Mouse (Mus musculus): ENCODE data around the gene Arhgef5.
"Not testable (repeated sequence)": the region's sequence is repeated elsewhere in the genome, so short reads cannot be mapped to it uniquely, and the experiment has no call there.

Gene Arhgef5

DNA sequence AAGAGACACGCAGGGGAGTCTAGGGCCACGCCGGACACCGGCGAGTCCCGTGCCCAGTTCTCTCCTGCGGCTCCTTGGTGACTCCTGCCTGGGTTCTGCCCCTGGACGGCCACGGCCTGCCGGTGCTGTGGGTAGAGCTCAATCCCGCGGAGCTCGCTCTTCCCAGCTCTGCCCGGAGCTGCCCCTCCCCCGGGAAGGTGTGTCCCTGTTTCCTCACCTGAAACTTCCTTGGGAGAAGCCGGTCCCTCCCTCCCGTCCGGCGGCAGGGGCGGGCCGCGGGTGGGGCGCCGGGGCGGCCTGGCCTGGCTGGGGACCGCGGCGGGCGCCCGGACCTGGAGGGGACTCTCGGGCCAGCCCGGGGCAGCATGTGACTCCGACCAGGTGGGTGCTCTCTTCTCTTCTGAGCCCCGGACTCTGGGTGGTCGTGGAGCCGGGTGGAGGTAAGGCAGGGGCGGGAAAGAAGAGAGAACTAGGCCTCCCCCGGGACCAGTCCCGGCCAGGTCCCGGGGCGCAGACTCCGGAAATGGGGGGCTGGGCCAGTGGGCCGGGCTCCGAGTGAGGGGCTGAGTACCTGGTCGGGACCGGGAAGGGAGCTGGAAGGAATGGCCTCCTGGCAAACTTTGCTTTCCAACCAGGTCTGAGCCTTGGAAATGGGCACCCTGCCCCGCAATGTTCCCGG lies at the start of gene Arhgef5:
Gene Arhgef5, plus strand, starts transcription at position 220 of the 679 bp plus-strand sequence.
- peak; percentile 28 for DNase-seq (ENCODE audit: low spot score)

DNA sequence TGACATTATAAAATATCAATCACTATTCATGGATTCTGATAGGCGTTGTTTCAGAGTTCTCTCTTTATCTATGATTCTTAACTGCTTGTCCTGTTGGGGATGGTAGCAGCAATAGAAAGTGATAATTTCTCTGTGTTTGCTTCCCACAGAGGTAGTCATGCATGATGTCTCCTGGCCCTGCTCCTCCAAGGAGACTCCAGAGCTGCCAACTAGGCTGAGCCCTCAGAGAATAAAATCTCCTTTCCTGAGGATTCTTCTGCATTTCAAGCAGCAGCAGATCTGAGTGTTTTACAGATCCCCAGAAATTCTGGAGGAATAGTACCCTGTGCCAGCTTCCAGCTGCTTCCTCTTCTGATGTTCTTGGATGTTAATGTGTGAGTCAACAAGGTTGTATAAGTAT lies 34.1 kb upstream of the Arhgef5 start, which contains the start of gene Olfr47:
Gene Olfr47, plus strand, starts transcription at position 275 of the 400 bp plus-strand sequence.
- DNase-seq (ENCODE audit: low spot score) = not testable (repeated sequence)

DNA sequence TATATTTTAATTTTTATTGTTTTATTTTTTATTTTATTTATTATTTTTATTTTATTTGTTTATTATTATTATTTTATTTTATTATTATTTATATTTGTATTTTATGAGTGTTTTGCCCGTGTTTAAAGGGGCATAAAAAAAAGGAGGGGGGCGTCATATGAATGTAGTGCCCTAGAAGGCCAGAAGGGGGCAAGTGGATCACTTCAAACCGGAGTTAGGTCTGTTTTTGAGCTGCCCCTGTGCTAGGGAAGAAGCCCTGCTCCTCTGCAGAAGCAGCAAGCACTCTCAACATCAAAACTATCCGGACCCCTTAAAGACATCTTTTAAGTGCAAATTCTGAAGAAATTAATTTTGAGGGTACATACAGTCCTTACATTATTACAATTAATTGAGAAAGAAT lies 23.3 kb upstream of the Arhgef5 start:
- peak; percentile 57 for DNase-seq (ENCODE audit: low spot score)

GRCm38 (mm10) chr6:43247396-43247795 lies 18.0 kb upstream of the Arhgef5 start:
- DNase-seq (ENCODE audit: low spot score) = no peak

- no peak for DNase-seq (ENCODE audit: low spot score)
Measured at GRCm38 (mm10) chr6:43252994-43253393, 12.4 kb upstream of the Arhgef5 start.

DNA sequence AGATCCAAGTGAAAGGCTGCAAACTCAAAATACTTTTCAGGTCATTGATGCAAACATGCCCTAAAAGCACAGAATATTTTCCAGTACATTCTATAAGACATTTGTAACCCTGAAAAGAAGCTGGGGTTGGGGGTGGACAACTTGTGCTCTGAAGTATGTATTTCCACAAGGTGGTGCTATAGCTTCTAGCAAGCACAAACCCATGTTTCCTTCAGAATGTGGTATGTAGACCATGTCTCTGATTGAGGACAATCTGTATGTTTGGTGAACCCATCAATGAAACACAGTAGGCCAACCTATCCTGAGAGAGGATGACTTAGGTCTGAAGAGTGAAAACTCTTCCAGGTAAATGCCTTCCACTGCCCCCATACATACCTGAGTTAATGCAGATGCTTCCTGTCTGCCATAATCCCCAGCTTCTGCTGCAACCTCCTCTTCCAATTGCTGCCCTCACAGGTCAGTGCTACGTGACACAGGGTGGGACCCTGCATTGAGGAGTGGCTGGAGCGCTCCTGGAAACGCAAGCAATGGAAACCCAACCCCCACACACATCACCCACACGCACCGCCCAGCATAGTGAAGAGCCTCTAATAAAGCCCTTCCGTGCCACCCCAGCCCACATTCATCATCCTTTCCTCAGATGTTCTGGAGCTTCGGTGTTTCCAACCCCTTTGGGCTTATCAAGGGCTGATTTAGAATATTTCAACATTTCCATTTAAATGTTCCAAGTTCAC lies 11.0 kb upstream of the Arhgef5 start:
- DNase-seq (ENCODE audit: low spot score) = peak; percentile 47

- no peak for DNase-seq (ENCODE audit: low spot score)
Measured at GRCm38 (mm10) chr6:43260756-43261155, 4.6 kb upstream of the Arhgef5 start.

- DNase-seq (ENCODE audit: low spot score) = peak; percentile 74
Measured at GRCm38 (mm10) chr6:43266356-43266755, 974 bp downstream of the Arhgef5 start.

DNA sequence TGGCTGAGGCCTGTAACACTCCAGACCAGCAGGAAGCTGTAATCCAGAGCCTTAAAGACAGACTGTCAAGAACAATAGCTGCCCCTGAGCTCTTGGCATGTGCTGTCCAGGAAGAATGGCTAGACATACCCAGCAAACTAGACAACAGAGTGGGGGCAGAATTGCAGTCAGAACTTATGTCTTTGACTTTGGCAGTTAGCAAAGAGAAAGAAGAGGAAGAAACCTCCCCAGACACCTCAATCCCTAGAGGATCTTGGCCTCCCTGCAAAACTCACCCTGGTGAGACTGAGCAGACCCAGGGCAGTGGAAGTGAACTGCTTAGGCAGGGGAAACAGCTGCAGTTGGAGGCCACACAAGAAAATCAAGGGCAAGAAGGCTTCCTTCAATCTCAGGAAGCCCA lies 7.2 kb downstream of the Arhgef5 start:
- DNase-seq (ENCODE audit: low spot score) = no peak

- DNase-seq (ENCODE audit: low spot score) = no peak
Measured at GRCm38 (mm10) chr6:43274123-43274522, 8.7 kb downstream of the Arhgef5 start.

DNA sequence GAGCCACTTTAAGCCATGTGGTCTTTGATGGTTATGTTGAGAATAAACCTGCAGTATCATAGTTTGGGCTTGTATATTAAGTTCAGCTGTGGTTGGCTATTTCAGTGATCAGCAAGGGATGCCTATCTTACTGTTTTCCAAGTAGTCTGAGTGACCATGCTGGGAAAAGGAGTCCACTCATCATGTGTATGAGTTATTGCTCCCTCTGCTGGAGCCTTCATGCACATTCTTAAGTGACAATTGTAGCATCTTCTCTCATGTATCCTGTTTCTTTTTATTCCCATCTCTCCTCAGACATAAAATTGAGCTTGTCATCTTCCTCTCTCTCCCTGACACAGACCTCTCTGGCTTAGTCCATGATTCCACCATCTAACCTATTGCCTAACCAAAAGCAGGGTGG lies 12.9 kb downstream of the Arhgef5 start:
- peak; percentile 38 for DNase-seq (ENCODE audit: low spot score)

- DNase-seq (ENCODE audit: low spot score) = no peak
Measured at GRCm38 (mm10) chr6:43280481-43280880, 15.1 kb downstream of the Arhgef5 start.

DNA sequence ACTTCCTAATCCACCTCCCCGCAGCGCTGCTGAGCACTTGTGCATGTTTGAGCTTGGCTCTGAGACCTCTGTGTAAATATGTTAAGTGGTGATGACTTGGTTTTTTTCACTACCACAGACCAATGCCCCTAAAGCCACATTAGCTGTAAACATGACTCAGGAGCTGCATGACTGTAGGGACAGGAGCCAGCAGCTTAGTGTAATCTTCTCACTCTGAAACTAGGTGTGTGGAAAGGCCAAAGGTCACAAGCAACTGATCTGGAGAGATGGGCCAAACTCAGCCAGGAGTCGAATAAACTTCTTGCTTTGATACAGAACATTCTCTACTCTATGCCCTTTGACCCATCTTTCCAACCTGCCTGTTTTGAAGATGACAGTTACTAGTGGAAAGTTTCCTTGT lies 26.7 kb downstream of the Arhgef5 start:
- DNase-seq (ENCODE audit: low spot score) = no peak

GRCm38 (mm10) chr6:43292471-43293076 lies 27.2 kb downstream of the Arhgef5 start:
- DNase-seq (ENCODE audit: low spot score) = no peak

DNA sequence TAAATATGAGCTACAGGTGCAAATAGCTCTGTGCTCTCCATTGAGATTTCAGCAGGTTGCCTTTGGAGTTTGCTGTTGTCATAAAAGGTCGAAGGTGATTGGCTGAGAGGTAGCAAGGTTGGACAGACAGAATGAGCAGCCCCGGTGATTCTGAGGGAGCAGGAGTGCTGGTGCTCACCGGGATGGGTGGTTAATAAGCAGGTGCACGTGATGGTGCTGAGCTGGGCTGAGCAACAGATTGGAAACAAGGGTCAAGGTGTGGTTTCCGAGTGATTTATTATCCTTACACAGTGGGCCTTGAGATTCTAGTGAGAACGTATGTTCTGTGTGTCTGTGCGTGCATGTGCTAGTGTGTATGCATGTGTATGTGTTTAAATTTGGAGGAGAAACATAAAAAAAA lies 27.8 kb downstream of the Arhgef5 start:
- DNase-seq (ENCODE audit: low spot score) = no peak

- peak; percentile 4 for DNase-seq (ENCODE audit: low spot score)
Measured at GRCm38 (mm10) chr6:43295908-43296307, 30.5 kb downstream of the Arhgef5 start.

GRCm38 (mm10) chr6:43296798-43297507 lies 31.6 kb downstream of the Arhgef5 start:
- DNase-seq (ENCODE audit: low spot score) = peak; percentile 63

- peak; percentile 25 for DNase-seq (ENCODE audit: low spot score)
Measured at GRCm38 (mm10) chr6:43297508-43297850, 32.1 kb downstream of the Arhgef5 start.

DNA sequence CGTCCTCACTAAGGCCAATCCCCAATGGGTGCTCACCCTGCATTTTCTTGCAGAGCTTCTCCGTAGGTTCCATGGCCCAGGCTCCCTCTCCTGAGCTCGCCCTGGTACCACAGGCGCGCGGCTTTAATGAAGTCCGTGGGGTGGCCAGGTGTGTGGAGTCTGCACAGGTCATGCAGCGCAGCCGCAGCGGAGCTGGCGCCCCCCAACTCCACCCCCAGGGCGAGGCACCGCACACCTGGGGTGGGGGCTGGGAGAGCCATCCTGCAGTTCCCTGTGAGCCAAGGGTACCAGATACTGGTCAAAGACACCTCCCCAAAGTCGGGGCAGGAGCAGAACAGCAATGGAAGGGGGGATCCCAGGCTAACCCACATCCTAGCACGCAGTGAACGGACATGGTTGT lies 44.1 kb downstream of the Arhgef5 start, which contains the start of gene Nobox:
Gene Nobox, minus strand, starts transcription at position 101 of the 400 bp plus-strand sequence.
- no peak for DNase-seq (ENCODE audit: low spot score)

DNA sequence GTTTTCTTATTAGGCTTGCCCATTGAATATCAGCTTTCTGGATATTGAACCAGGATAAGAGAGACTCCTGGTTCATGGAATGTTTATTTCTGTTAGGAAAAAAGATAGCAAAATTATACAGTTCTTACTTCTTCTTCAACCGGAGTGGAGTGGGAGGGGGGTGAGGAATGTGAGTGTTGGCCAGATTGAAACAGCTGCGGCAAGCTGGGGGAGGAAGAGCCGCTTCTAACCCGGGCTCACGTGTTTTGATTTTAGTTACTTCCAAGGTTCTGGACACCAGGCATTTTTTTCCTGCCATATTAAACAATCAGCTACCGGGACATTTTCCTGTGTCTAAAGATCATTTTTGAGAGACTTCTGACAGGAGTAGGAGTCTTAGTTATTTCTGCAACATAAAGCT lies 44.7 kb downstream of the Arhgef5 start:
- no peak for DNase-seq (ENCODE audit: low spot score)

GRCm38 (mm10) chr6:43312546-43312945 lies 47.2 kb downstream of the Arhgef5 start:
- DNase-seq (ENCODE audit: low spot score) = no peak

DNA sequence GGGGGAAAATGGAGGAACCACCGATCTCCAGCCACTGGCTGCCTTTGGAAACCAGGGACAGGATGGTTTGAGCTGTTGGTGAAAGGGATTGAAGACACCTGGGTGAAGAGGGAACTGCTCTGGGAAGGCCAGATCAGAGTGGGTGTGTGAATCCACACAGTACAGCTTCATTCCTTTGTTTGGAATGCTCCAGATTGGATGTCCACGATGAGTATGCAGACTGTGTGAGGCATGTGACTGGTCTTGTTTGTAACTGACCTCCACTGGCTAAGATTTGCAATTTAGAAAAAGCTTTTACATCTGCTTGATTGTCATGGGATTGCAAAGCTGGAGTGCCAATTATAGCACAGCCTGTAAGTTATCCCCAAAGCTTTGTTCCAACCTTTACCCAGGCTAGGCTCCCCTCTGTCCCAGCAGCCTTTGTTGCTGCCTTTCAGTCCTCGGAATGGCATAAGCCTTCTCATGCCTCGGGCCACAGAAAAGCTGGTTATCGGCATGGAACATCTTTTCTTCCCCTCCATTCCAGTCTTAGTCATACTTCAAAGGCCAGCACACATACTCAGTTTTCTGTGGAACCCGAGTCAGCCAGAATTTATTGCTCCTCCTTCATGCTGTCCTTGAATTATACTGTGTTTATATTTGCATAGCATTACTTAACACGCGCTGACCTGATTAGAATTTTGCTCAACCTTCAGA lies 47.7 kb downstream of the Arhgef5 start:
- no peak for DNase-seq (ENCODE audit: low spot score)

Data from embryo, embryonic 10 days (tissue).